Mouse (Mus musculus) ES-CJ7 (cell line): ENCODE measurements around the gene Cry2.
A peak's percentile ranks its signal among the peaks of the same experiment; 100 is the strongest.

Experiments
- DNase-seq: peaks from one replicate; pipeline ENCODE4 v3.0.0; 2011; ENCODE audit warnings: low read depth, low spot score

Gene Cry2

GRCm38 (mm10) chr2:92388891-92389641, 44.8 kb downstream of the Cry2 start:
- peak; percentile 96 for DNase-seq

GRCm38 (mm10) chr2:92388081-92388517, 45.7 kb downstream of the Cry2 start:
- DNase-seq = no peak

- DNase-seq = no peak
These were observed 46.2 kb downstream of the Cry2 start for GRCm38 (mm10) chr2:92387646-92388045.

GRCm38 (mm10) chr2:92386821-92387570, 46.8 kb downstream of the Cry2 start:
- DNase-seq = no peak

GRCm38 (mm10) chr2:92385113-92386051, 48.5 kb downstream of the Cry2 start:
- peak; percentile 40 for DNase-seq

- no peak for DNase-seq
These were observed 49.7 kb downstream of the Cry2 start for GRCm38 (mm10) chr2:92384101-92384500.

GRCm38 (mm10) chr2:92382759-92383158, 51.1 kb downstream of the Cry2 start:
- no peak for DNase-seq

GRCm38 (mm10) chr2:92381901-92382588, 51.8 kb downstream of the Cry2 start, which contains the start of gene 1700029I15Rik:
TSS of gene 1700029I15Rik (plus strand) at chr2:92382538.
- no peak for DNase-seq

- no peak for DNase-seq
These were observed 52.7 kb downstream of the Cry2 start for GRCm38 (mm10) chr2:92381161-92381560.

GRCm38 (mm10) chr2:92380495-92381050, 53.3 kb downstream of the Cry2 start:
- no peak for DNase-seq

- no peak for DNase-seq
These were observed 53.9 kb downstream of the Cry2 start for GRCm38 (mm10) chr2:92379783-92380494.

- DNase-seq = no peak
These were observed 56.5 kb downstream of the Cry2 start for GRCm38 (mm10) chr2:92377320-92377719.

- DNase-seq = no peak
These were observed 57.5 kb downstream of the Cry2 start for GRCm38 (mm10) chr2:92376300-92376699.

- DNase-seq = no peak
These were observed 58.1 kb downstream of the Cry2 start for GRCm38 (mm10) chr2:92375788-92376187.

- peak; percentile 98 for DNase-seq
These were observed 58.7 kb downstream of the Cry2 start for GRCm38 (mm10) chr2:92375099-92375623.

- DNase-seq = peak; percentile 61
These were observed 59.3 kb downstream of the Cry2 start, which contains the start of the genes Pex16 and Large2 for GRCm38 (mm10) chr2:92374514-92374913. TSS of gene Pex16 (plus strand) at chr2:92374676. TSS of gene Large2 (minus strand) at chr2:92374869.

- no peak for DNase-seq
These were observed 60.4 kb downstream of the Cry2 start for GRCm38 (mm10) chr2:92373437-92373813.

GRCm38 (mm10) chr2:92372767-92373436, 60.9 kb downstream of the Cry2 start:
- no peak for DNase-seq
